Comparison of ENCODE assay signal across 16 mouse cellular contexts in the genomic region with DNA sequence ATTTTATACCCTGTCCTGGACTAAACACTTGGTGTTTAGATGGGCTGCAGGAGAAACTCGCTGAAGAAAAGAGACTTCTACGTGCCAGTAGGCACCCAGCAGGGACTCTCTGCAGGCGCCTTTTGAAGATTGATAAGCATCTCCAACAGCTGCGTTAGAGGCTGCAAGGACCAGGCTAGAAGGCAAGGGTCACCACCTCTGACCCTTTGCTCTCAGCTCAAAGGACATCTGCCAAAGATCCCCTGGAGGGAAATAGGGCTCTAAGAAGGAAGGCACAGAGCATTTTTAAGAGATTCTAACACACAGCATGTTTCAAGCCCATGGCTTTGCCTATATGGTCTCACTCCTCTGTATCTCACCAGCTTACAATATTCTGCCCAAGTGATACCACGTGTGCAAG.
DNase-seq lines count a peak whose midpoint lies in the region; ATAC-seq lines count a peak whose summit lies in the region.
"Had no signal": no experiment of that assay in that cellular context is flagged by ENCODE, and none has a peak within 500 bp of the region (broad histone marks: within the 10 kb centered on the region; RNA-seq: fewer than 3 reads in every experiment).

No protein-coding gene starts in this region.

- no peak overlapping the region for H3K9ac ChIP-seq in neural tube, embryonic 15.5 days (replicated peaks)
- no peak overlapping the region for H3K9ac ChIP-seq in limb, embryonic 13.5 days
- H3K9ac ChIP-seq: hindbrain, embryonic 12.5 days; liver, embryonic 12.5 days; lung, embryonic 15.5 days had no signal

- no peaks in the 10 kb centered on the region for H3K9me3 ChIP-seq in heart, embryonic 10.5 days
- H3K9me3 ChIP-seq in neural tube, embryonic 15.5 days (replicated peaks) = no peaks in the 10 kb centered on the region
- no peaks in the 10 kb centered on the region for H3K9me3 ChIP-seq in limb, embryonic 13.5 days
- H3K9me3 ChIP-seq: hindbrain, embryonic 12.5 days; liver, embryonic 12.5 days; lung, embryonic 15.5 days had no signal

- H3K4me2 ChIP-seq in neural tube, embryonic 15.5 days = no peak overlapping the region
- peak overlapping the region; percentile 27 for H3K4me2 ChIP-seq in limb, embryonic 13.5 days (replicated peaks)
- H3K4me2 ChIP-seq: hindbrain, embryonic 12.5 days; liver, embryonic 12.5 days; lung, embryonic 15.5 days had no signal

- ATAC-seq in neural tube, embryonic 15.5 days (ENCODE audit: low FRiP score) = no peak
- ATAC-seq in limb, embryonic 13.5 days (ENCODE audit: low FRiP score, low read depth) = no peak
- ATAC-seq in inflammation-experienced regulatory T-cells, adult 6 months = no peak
- ATAC-seq in erythroid progenitor cell, adult 5-6 weeks (replicated peaks; ENCODE audit: low FRiP score, poor library complexity, severe bottlenecking) = no peak
- ATAC-seq: liver, embryonic 12.5 days had no signal

- H3K27ac ChIP-seq in heart, embryonic 10.5 days = peak overlapping the region; percentile 22; the same call in 1 of the 2 replicates
- no peak overlapping the region for H3K27ac ChIP-seq in neural tube, embryonic 15.5 days (replicated peaks)
- no peak overlapping the region for H3K27ac ChIP-seq in limb, embryonic 13.5 days
- H3K27ac ChIP-seq: hindbrain, embryonic 12.5 days; liver, embryonic 12.5 days; lung, embryonic 15.5 days had no signal

- no peak overlapping the region for H3K4me3 ChIP-seq in heart, embryonic 10.5 days
- H3K4me3 ChIP-seq in neural tube, embryonic 15.5 days (replicated peaks) = no peak overlapping the region
- no peak overlapping the region for H3K4me3 ChIP-seq in limb, embryonic 13.5 days
- H3K4me3 ChIP-seq: hindbrain, embryonic 12.5 days; liver, embryonic 12.5 days; lung, embryonic 15.5 days; myocyte had no signal

- H3K4me1 ChIP-seq in heart, embryonic 10.5 days = peaks cover 34% of the 10 kb centered on the region
- H3K4me1 ChIP-seq in neural tube, embryonic 15.5 days = peaks cover 3% of the 10 kb centered on the region; the same call in 1 of the 2 replicates
- H3K4me1 ChIP-seq in limb, embryonic 13.5 days = peaks cover 18% of the 10 kb centered on the region
- H3K4me1 ChIP-seq: lung, embryonic 15.5 days had no signal

- no peaks in the 10 kb centered on the region for H3K36me3 ChIP-seq in heart, embryonic 10.5 days
- H3K36me3 ChIP-seq in neural tube, embryonic 15.5 days = no peaks in the 10 kb centered on the region
- H3K36me3 ChIP-seq in limb, embryonic 13.5 days = no peaks in the 10 kb centered on the region
- H3K36me3 ChIP-seq: hindbrain, embryonic 12.5 days; liver, embryonic 12.5 days; lung, embryonic 15.5 days had no signal

- WGBS in heart, embryonic 10.5 days = 4% methylated on average over 5 of the region's 5 CpGs
- 6% methylated on average over 5 of the region's 5 CpGs for WGBS in neural tube, embryonic 15.5 days
- WGBS in limb, embryonic 13.5 days = 7% methylated on average over 5 of the region's 5 CpGs

- H3K27me3 ChIP-seq in heart, embryonic 10.5 days (ENCODE audit: insufficient read depth, poor library complexity, severe bottlenecking) = no peaks in the 10 kb centered on the region
- no peaks in the 10 kb centered on the region for H3K27me3 ChIP-seq in neural tube, embryonic 15.5 days (replicated peaks)
- no peaks in the 10 kb centered on the region for H3K27me3 ChIP-seq in limb, embryonic 13.5 days
- H3K27me3 ChIP-seq: hindbrain, embryonic 12.5 days; liver, embryonic 12.5 days; lung, embryonic 15.5 days had no signal

- intact Hi-C loops in heart, postnatal 10 days (cut with DNase I) = no loop called here

- DNase-seq in heart, embryonic 10.5 days (ENCODE audit: low spot score) = no peak
- DNase-seq in heart, postnatal 10 days = no peak
- DNase-seq in neural tube, embryonic 10.5 days (ENCODE audit: extremely low spot score, low spot score) = peak; percentile 77
- no peak for DNase-seq in urinary bladder, postnatal 4 days (ENCODE audit: low spot score in 2 of 2)
- DNase-seq: cerebellum, adult 11 months; cerebellum, postnatal 36 days; kidney, adult 9 months; thymus, postnatal 36 days had no signal
